Mouse (Mus musculus) gastrocnemius, postnatal 36 days (tissue): ENCODE measurements at regions not wholly inside any gene's neighbourhood (a gene's known extent, or its start where the extent isn't known, plus 50 kb on each side); places are given as distances from the start of the nearest gene placed in this dataset.
A peak's percentile ranks its signal among the peaks of the same experiment; 100 is the strongest.
"Not testable (repeated sequence)": the region's sequence is repeated elsewhere in the genome, so short reads cannot be mapped to it uniquely, and the experiment has no call there.

Experiments used
- DNase-seq, 2 experiments: peaks; one replicate each; pipeline ENCODE4 v3.0.0; 2022
- intact Hi-C: fragments of 180-260 bp; cut with DNase I; formaldehyde crosslinking; loops from one replicate; pipeline ENCODE4 v1.15.1; 2025

- DNase-seq = no peak
- intact Hi-C loops = no loop called here
Observed at GRCm38 (mm10) chr2:57185151-57185550, 52.3 kb upstream of the Gpd2 start.

- intact Hi-C loops = loop anchor here (5.0 kb wide), 1 partner anchor 61 kb away; the partner anchor contains the start of gene Nr4a2
- DNase-seq = not testable (repeated sequence)
Observed at GRCm38 (mm10) chr2:57183108-57183507, 54.3 kb upstream of the Gpd2 start.

- peak; percentile 92 to 95 for DNase-seq
- intact Hi-C loops = loop anchor here (5.0 kb wide), 1 partner anchor 60 kb away; the partner anchor contains the start of gene Nr4a2
Observed at GRCm38 (mm10) chr2:57181692-57182541, 55.5 kb upstream of the Gpd2 start.

- intact Hi-C loops = loop anchor here (5.0 kb wide), 1 partner anchor 59 kb away; the partner anchor contains the start of gene Nr4a2
Observed at GRCm38 (mm10) chr2:57181350-57181691, 56.1 kb upstream of the Gpd2 start.

GRCm38 (mm10) chr2:57178056-57178455, 54.3 kb upstream of the Nr4a2 start:
- DNase-seq = no peak
- intact Hi-C loops = no loop called here

More at GRCm38 (mm10) chr2:57181350-57181691, 56.1 kb upstream of the Gpd2 start:
- DNase-seq = no peak

- intact Hi-C loops = no loop called here
- no peak for DNase-seq
Observed at GRCm38 (mm10) chr2:57176547-57176946, 52.7 kb upstream of the Nr4a2 start.

- intact Hi-C loops = no loop called here
- DNase-seq = no peak
Observed at GRCm38 (mm10) chr2:57175219-57175618, 51.4 kb upstream of the Nr4a2 start.
